Mouse (Mus musculus) liver, adult 2 months (tissue): ENCODE data around the gene Cd28.

Experiments
- CTCF ChIP-seq: fragments of 200-500 bp; IDR thresholded peaks from 2 replicates; pipeline ENCODE4 v1.5.1; 2011; ENCODE audit warnings: low read depth, low read length, control low read depth
- POLR2A ChIP-seq: fragments of 200-500 bp; IDR thresholded peaks from 2 replicates; pipeline ENCODE4 v1.6.1; 2011; ENCODE audit warnings: low read length, control low read depth; ENCODE audit not compliant: insufficient read depth; ENCODE audit errors: extremely low read depth

DNA sequence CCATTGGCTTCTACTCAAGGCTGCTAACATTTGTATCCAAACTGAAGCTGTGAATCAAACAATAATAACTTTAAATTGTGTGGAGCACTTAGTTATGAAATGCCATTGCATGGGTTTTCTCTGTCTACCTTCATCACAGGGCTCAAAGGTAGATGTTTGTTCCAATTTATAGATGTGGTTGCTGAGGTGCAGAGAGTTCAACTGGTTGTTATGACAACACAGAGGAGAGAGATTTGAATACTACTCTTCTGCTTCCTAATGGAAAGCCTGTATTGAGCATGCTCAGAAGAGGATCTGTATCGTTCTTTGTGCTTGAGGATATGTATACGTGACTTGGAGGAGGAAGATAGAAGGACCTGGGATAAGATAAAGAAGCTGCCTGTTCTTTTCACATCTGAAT, 96.8 kb downstream of the Cd28 start:
- TF ChIP-seq CTCF (no peak), POLR2A (no peak)
